Mouse (Mus musculus) neural tube, embryonic 14.5 days (tissue): ENCODE results near the gene BC037034. TPM values are rescaled to one million over a fixed set of nuclear protein-coding genes. Genes with fewer than 3 reads are reported as not detected.

Source experiments
- polyA plus RNA-seq: library from polyadenylated mRNA; unstranded; fragments of >200 nt; fragmentation: Nextera tagmentation; extraction: Ambion mirVana; gene quantifications from 2 replicates; pipeline ENCODE4 v1.2.1, GENCODE M21; 2014

BC037034 gene
- polyA plus RNA-seq, 1 experiment from 2014 or later: 16.5 TPM

Other genes with a start within 250 kb of the BC037034 start
- gene Smok3a, start 242.8 kb downstream of the BC037034 start, polyA plus RNA-seq: not detected in 2 replicates
- gene Smok3b, start 242.6 kb downstream of the BC037034 start, polyA plus RNA-seq: not detected in 2 replicates
- not detected in 2 replicates for gene Smok3c, start 210.8 kb downstream of the BC037034 start, polyA plus RNA-seq
- 31.2 and 39.4 TPM in 2 replicates for gene Zkscan1, start 178.9 kb downstream of the BC037034 start, polyA plus RNA-seq
- gene Zscan21, start 147.1 kb downstream of the BC037034 start, polyA plus RNA-seq: 90.9 and 98.7 TPM in 2 replicates
- gene Zfp113, start 108.3 kb downstream of the BC037034 start, polyA plus RNA-seq: 25.3 and 25.8 TPM in 2 replicates
- 245 and 252 TPM in 2 replicates for gene Cops6, start 103.0 kb downstream of the BC037034 start, polyA plus RNA-seq
- gene Ap4m1, start 92.0 kb downstream of the BC037034 start, polyA plus RNA-seq: 17.2 and 17.7 TPM in 2 replicates
- 71.5 and 81.4 TPM in 2 replicates for gene Mcm7, start 91.6 kb downstream of the BC037034 start, polyA plus RNA-seq
- gene Taf6, start 76.6 kb downstream of the BC037034 start, polyA plus RNA-seq: 71.7 and 73.2 TPM in 2 replicates
- gene Cnpy4, start 76.5 kb downstream of the BC037034 start, polyA plus RNA-seq: 22.7 and 29.2 TPM in 2 replicates
- gene Mblac1, start 69.7 kb downstream of the BC037034 start, polyA plus RNA-seq: 12.9 and 14.6 TPM in 2 replicates
- not detected in 2 replicates for gene Nxpe5, start 38.1 kb downstream of the BC037034 start, polyA plus RNA-seq
- 71.7 and 90.4 TPM in 2 replicates for gene Lamtor4, start 8.6 kb downstream of the BC037034 start, polyA plus RNA-seq
- gene Gal3st4, start 8.8 kb upstream of the BC037034 start, polyA plus RNA-seq: 2.2 and 3.4 TPM in 2 replicates
- 0.11 TPM in 1 of 2 replicates, not detected in the other for gene Gm43720, start 15.9 kb upstream of the BC037034 start, polyA plus RNA-seq
- gene Gpc2, start 16.0 kb upstream of the BC037034 start, polyA plus RNA-seq: 25.7 and 25.8 TPM in 2 replicates
- 9.3 and 12.5 TPM in 2 replicates for gene Stag3, start 16.2 kb upstream of the BC037034 start, polyA plus RNA-seq
- not detected in 2 replicates for gene Pvrig, start 77.9 kb upstream of the BC037034 start, polyA plus RNA-seq
- 82.6 and 87.0 TPM in 2 replicates for gene Zfp157, start 177.4 kb upstream of the BC037034 start, polyA plus RNA-seq